Mouse (Mus musculus): Measurements from ENCODE around the gene Ubiad1. TPM values are rescaled to one million over a fixed set of nuclear protein-coding genes. Genes with fewer than 3 reads are reported as not detected.

The Ubiad1 gene
- total RNA-seq, 1 experiment from 2014 or later, result 10.4 TPM

DNA sequence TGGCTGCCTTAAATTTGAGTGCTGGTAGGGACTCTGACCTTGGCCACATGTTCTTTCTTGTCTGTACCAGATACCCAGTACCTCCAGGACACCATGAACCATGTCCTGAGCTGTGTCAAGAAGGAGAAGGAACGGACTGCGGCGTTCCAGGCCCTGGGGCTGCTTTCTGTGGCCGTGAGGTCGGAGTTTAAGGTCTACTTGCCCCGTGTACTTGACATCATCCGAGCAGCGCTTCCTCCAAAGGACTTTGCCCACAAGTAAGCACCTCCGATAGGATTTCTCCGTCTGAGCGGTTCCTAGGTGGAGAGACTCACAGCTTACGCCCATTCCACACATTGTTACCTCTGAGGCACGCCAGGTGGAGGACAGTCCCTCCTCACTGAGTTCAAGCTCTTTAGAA, 18.1 kb upstream of the Ubiad1 start:
- ATAC-seq (replicated peaks in 1 of 2; ENCODE audit: insufficient read depth in 1 of 2, low FRiP score in 2 of 2, low TSS enrichment in 1 of 2, low read depth in 1 of 2, poor library complexity in 2 of 2, severe bottlenecking in 2 of 2), result no peak

DNA sequence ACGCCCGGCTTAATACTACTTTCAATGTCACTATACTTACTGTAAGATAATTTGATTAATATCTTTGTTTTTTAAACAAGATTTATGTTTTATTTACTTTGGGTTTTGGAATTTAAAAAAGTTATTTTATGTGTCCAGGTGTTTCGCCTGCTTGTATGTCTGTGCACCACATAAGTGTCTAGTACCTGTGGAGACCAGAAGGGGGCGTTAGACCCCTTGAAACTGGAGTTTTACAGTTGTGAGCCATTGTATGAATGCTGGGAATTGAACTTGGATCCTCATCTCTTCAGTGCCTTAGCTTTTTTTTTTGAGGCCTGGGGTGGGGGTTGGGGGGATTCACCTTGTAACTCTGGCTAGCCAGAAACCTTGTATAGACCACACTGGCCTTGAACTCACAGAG, 17.2 kb upstream of the Ubiad1 start:
- no peak for ATAC-seq (replicated peaks in 1 of 2; ENCODE audit: insufficient read depth in 1 of 2, low FRiP score in 2 of 2, low TSS enrichment in 1 of 2, low read depth in 1 of 2, poor library complexity in 2 of 2, severe bottlenecking in 2 of 2)

DNA sequence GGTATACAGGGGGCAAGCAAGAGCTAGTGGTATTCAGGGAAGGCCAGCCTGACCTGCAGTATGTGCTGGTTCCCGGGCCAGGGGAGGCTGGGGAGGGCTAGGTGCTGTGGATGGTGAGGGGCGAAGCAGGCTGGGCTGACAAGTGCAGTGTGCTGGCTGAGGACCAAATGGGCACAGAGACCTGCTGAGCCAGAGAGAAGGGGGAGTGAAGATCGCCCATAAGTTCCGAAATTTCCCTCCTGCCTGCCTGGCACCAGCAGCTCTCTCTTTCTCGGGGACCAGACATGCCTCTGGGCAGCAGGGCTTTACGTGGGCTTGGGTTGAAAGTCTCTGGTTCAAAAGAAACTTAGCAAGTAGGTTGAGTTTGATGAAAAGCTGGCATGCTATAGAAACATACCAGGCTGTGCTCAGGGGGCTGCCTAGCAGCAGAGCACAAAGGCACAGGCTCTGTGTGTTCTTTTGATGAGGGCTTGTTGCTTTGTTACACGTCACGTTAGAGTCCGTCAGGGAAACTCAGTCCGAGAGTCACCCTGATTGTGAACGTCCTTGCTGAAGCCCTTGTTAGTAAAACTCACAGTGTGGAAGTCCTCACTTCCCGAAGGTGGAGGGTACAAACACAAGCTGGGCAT, 16.2 kb upstream of the Ubiad1 start:
- ATAC-seq (replicated peaks in 1 of 2; ENCODE audit: insufficient read depth in 1 of 2, low FRiP score in 2 of 2, low TSS enrichment in 1 of 2, low read depth in 1 of 2, poor library complexity in 2 of 2, severe bottlenecking in 2 of 2), result no peak

DNA sequence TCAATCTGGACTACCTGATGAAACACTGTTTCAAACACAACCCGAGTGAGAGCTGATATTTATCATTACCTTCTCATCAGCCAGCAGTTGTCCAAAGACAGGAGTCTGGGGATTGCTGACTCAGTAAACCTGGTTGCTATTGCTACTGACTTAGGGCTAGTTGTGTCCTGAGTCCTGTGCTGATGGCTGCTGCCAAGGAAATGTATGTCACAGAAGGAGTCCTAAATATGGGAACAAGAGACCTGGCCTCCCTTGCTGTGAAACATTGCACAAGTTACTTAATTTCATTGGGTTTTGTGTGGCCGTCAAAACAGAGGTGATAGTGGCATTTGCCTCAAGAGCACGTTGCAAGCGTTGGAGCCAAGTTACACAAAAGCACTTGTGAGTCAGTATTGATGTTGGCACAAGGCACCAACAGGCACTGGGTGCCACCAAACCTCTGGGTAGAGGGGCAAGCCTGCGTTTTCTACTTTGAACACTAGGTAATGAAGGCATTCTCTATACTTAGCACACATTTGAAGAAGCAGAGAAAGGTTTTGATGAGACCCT, 11.0 kb upstream of the Ubiad1 start:
- no peak for ATAC-seq (replicated peaks in 1 of 2; ENCODE audit: insufficient read depth in 1 of 2, low FRiP score in 2 of 2, low TSS enrichment in 1 of 2, low read depth in 1 of 2, poor library complexity in 2 of 2, severe bottlenecking in 2 of 2)

DNA sequence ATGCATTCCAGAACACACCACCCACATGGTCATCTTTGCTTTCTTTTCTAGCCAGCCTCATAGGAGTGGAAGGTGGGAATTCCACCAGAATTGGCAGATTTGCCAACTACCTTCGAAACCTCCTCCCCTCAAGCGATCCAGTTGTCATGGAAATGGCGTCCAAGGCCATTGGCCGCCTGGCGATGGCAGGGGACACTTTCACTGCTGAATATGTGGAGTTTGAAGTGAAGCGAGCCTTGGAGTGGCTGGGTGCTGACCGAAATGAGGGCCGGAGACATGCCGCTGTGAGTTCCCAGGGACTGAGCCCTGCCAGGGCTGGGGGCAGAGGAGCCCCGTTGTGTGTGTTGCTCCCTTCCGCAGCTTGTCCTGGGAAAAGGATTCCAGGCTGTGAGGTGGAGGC, 9.1 kb upstream of the Ubiad1 start:
- ATAC-seq (replicated peaks in 1 of 2; ENCODE audit: insufficient read depth in 1 of 2, low FRiP score in 2 of 2, low TSS enrichment in 1 of 2, low read depth in 1 of 2, poor library complexity in 2 of 2, severe bottlenecking in 2 of 2), result no peak

DNA sequence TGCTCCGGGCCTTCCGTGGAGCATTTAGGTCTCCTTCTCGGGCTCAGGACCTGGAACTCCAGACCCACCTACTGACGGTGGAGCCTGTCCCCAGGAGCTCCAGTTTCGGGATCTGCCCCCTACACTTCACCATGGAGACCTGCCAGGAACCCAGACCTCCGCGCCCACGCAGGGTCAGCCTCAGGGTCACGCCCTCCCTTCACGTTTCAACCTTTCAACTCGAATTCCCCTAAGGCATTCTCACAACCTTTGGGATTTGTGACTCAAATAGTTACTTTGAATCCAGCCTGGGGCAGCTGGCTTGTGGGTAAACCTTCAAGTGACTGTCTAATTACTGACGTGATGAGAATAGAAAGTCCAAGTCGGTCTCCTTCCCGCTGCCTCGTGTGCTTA, 4.3 kb upstream of the Ubiad1 start:
- no peak for ATAC-seq (replicated peaks in 1 of 2; ENCODE audit: insufficient read depth in 1 of 2, low FRiP score in 2 of 2, low TSS enrichment in 1 of 2, low read depth in 1 of 2, poor library complexity in 2 of 2, severe bottlenecking in 2 of 2)

DNA sequence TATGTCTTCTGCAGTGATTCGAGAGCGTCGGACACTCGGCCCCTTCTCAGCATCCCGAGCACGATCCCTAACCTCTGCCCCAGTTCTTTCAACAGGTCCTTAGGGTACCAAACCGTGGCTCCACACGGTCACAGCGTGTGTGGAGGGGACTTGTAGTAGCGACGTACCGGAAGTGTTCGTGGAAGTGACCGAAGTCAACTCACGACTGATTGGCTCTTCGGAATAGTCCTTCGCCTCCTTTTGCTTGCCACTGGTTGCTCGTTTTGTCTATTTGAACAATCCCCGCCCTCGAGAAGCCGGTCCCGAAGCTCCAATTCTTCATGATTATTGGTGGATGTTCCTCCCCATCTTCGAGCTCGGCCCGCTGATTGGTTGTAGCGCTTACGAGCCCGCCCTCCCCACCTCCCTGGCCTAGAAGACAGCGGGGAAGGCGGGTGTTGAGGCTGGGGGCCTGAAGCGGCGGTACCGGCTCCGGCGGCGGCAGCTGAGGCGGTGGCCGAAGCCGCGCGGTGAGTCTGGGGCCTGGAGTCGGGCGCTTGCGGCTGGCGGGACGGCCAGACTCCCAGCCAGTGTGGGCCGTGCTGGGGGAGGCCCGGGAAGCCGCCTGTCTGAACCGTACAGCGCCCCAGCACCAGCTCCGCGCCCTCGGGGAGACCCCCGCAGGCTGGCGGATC, 3.7 kb upstream of the Ubiad1 start, which contains the start of gene Mtor:
Gene Mtor, plus strand, starts transcription at position 433 of the 674 bp plus-strand sequence.
- peak; percentile 94 for ATAC-seq (replicated peaks in 1 of 2; ENCODE audit: insufficient read depth in 1 of 2, low FRiP score in 2 of 2, low TSS enrichment in 1 of 2, low read depth in 1 of 2, poor library complexity in 2 of 2, severe bottlenecking in 2 of 2)

DNA sequence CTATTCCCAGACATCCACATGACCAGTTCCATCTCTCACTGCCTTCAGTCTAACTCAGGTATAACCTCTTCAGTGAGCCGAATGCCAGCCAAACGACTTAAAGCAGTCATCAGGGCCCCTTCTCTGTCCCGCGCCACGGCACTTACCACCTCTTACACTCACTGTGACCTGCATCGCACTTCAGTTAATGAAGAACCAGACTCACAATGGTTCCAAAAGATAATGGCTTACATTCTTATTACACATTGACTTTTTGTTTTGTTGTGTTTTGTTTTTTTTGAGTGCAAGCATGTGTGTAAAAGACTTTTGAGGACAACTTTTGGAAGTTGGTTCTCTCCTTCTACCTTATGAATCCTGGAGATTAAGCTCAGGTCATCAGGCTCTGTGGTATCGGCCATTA, 2.0 kb downstream of the Ubiad1 start:
- no peak for ATAC-seq (replicated peaks in 1 of 2; ENCODE audit: insufficient read depth in 1 of 2, low FRiP score in 2 of 2, low TSS enrichment in 1 of 2, low read depth in 1 of 2, poor library complexity in 2 of 2, severe bottlenecking in 2 of 2)

DNA sequence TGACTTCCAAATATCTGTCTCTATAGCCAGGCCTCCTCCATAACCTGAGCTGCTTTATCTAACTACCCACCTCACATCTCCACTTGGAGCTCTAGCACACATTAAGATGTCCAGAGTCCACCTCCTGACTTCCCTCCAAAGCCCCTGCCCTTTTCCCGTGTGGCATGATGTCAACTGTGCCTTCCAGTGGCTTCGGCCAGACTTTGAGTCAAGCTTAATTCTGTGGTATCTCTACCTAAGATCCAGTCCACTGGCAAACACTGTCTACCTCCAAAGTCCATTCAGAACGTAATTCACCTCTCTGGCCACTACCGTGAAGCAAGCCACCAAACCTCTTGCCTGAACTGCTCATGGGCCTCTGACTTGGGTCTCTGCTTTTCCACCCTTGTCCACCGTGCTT, 2.6 kb downstream of the Ubiad1 start:
- no peak for ATAC-seq (replicated peaks in 1 of 2; ENCODE audit: insufficient read depth in 1 of 2, low FRiP score in 2 of 2, low TSS enrichment in 1 of 2, low read depth in 1 of 2, poor library complexity in 2 of 2, severe bottlenecking in 2 of 2)

DNA sequence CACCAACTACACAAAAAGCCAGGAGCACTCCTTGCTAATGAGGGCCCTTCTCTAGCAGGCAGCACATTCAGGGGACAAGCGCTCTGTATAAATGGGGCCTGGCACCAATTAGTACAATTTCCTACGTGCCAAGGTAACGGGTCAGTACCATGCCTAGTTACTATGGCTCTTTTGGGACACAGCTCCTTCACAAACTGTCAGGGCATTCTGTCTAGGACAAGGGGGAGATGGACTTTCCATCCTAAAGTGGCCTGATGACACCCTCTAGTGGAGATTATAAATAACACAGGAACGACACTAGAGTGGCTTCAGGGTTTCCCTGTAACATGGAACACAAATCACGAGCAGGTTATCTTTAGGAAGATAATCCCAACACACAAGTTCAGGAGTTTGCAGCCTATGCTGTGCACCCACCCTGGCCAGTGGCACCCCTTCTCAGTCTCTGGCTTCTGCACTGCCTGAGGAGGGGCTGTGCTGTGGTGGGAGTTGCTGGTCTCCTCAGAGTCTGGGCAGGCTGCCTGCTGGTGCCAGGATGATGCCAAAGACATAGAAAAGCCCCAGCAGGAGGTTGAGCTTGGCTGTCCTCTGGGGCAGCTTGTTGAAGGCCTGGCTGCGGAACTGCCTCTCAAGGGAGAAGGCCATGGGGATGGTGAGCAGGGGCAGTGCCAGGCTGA, 8.8 kb downstream of the Ubiad1 start:
- ATAC-seq (replicated peaks in 1 of 2; ENCODE audit: insufficient read depth in 1 of 2, low FRiP score in 2 of 2, low TSS enrichment in 1 of 2, low read depth in 1 of 2, poor library complexity in 2 of 2, severe bottlenecking in 2 of 2), result no peak

DNA sequence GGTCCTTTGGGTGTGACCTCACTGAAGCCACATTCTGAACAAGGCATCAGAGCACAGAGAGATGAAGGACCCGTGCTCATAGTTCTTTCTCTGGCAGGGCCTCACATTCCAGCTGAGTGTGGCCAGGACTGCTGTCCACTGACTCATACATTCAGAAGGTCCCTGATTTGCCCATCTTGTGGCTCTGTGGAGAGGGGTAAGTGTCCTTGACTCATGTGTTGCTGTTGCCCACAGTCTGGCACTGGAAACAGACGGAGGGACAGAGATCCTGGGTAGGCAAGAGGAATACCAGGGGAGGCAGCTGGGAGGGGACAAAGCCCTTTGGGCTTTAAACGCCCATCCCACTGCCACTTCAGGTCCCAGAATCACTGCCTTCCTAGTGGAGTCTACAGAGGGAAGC, 9.5 kb downstream of the Ubiad1 start:
- ATAC-seq (replicated peaks in 1 of 2; ENCODE audit: insufficient read depth in 1 of 2, low FRiP score in 2 of 2, low TSS enrichment in 1 of 2, low read depth in 1 of 2, poor library complexity in 2 of 2, severe bottlenecking in 2 of 2), result no peak

DNA sequence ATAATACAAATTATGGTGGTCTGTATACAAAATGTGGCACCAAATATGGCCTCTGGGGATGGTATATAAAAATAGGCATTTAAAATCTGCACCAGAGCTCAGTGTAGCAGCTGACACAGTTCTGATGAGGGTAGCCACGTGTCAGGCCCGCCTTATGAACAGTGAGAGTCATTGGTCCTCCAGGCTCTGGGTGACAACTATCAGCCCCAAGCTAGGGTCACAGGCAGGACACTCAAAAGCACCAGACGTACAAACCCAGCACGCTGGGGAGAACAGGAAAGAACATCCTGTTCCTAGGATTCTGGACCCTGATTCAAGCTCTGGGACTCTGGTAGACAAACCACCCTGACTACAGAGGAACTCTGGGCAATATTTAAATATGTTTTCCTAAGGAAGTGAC, 10.0 kb downstream of the Ubiad1 start:
- no peak for ATAC-seq (replicated peaks in 1 of 2; ENCODE audit: insufficient read depth in 1 of 2, low FRiP score in 2 of 2, low TSS enrichment in 1 of 2, low read depth in 1 of 2, poor library complexity in 2 of 2, severe bottlenecking in 2 of 2)

DNA sequence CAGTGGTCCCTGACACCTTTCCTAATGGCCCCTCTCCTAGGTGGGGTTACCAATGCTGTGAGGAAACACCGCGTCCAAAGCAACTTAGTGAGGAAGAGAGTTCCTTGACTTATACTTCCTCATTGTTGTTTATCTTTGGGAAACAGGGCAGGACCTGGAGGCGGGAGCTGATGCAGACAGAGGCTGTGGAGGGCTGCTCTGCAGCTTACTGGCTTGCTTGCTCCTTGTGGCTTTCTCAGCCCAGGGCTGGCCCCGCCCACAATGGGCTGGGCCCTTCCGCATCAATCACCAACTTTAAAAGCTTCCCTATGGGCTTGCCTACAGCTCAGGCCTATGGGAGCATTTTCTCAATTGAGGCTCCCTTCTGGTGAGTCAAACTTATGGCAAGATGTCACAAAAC, 10.8 kb downstream of the Ubiad1 start:
- no peak for ATAC-seq (replicated peaks in 1 of 2; ENCODE audit: insufficient read depth in 1 of 2, low FRiP score in 2 of 2, low TSS enrichment in 1 of 2, low read depth in 1 of 2, poor library complexity in 2 of 2, severe bottlenecking in 2 of 2)

DNA sequence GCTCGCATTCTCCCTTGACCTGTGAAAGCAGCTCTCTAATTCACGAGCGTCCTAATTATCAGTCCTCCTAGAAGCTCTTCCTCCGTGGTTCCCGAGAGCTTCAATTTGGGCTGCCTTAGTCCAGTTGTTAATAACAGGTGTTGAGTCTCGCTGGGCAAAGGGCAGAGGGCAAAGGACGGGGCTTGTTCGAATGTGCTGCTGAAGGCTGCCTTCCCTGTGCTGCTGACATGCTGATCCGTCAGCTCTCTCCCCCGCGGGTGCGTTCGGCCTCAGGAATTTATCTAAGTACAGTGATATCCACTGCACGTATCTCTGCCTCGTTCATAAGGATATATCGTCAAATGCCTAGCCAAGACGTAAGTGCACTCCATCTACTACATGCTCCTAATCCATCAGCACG, 11.2 kb downstream of the Ubiad1 start:
- no peak for ATAC-seq (replicated peaks in 1 of 2; ENCODE audit: insufficient read depth in 1 of 2, low FRiP score in 2 of 2, low TSS enrichment in 1 of 2, low read depth in 1 of 2, poor library complexity in 2 of 2, severe bottlenecking in 2 of 2)

DNA sequence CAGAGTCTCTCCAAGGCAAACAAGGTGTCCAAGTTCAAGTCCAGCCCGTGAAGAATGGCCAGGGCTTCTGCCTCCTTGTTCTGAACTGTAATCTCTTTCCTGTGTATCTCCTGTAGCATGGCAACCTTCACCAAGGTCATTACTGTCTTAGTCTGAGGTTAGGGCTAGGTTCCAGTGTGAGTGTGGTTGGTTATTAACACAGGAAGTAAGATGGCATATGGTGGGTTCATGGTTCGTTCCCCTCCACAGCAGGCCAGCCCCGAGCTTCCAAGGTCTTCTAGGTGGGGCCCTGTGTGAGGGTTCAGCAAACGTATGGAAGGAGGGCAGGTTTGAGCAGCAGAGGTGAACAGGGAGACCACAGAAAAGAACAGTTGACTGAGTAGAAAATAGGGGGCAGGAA, 12.1 kb downstream of the Ubiad1 start:
- no peak for ATAC-seq (replicated peaks in 1 of 2; ENCODE audit: insufficient read depth in 1 of 2, low FRiP score in 2 of 2, low TSS enrichment in 1 of 2, low read depth in 1 of 2, poor library complexity in 2 of 2, severe bottlenecking in 2 of 2)

DNA sequence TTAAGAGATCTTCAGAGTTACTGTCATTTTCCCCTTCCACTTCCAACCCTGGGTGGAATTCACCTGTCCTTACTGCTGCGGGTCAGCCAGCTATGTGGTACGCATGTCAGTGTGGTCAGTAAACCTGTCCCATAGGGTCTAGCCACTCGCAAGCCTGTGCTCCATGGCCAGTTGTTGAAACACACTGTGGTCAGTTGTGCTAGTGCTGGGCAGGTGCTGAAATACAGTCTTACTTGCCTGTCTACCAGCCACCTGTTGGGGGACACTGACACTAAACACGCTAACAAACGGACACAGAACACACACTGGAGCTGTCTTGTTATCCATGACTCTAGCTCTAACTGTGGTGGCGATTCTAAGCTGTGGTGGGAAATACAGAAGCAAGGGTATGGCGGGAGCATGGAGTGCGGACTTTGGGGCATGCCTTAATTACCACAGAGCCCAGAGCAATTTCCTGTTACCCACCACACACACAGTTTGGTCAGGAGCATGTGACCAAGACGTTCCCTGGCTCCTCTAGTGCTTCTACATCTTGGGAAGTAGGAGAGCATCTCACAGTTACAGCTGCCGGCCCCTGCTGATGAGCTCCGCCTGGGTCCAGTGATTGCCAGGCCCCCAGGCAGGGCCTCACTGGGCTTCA, 13.6 kb downstream of the Ubiad1 start:
- peak; percentile 31 to 43 for ATAC-seq (replicated peaks in 1 of 2; ENCODE audit: insufficient read depth in 1 of 2, low FRiP score in 2 of 2, low TSS enrichment in 1 of 2, low read depth in 1 of 2, poor library complexity in 2 of 2, severe bottlenecking in 2 of 2)

DNA sequence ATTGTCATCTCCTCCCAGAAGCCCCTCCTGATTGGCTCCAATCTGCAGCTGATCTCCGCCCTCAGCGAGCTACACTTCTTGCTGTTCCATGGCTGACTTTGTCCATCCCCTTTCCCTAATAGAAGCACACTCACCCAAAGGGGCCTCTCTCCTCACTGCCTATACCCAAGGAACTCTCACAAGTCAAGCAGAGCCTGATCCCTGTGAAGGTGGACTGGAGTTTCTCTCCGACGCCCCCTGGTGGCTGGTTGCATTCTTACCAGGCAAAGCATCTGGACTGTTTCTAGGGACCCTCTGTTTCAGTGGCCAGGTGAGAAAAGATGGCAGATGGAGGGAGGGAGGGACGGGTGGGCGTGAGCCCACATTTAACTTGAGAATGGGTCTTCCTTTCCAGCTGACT, 14.9 kb downstream of the Ubiad1 start:
- ATAC-seq (replicated peaks in 1 of 2; ENCODE audit: insufficient read depth in 1 of 2, low FRiP score in 2 of 2, low TSS enrichment in 1 of 2, low read depth in 1 of 2, poor library complexity in 2 of 2, severe bottlenecking in 2 of 2), result peak; percentile 44 to 50; a peak in 3 of 4 replicates

DNA sequence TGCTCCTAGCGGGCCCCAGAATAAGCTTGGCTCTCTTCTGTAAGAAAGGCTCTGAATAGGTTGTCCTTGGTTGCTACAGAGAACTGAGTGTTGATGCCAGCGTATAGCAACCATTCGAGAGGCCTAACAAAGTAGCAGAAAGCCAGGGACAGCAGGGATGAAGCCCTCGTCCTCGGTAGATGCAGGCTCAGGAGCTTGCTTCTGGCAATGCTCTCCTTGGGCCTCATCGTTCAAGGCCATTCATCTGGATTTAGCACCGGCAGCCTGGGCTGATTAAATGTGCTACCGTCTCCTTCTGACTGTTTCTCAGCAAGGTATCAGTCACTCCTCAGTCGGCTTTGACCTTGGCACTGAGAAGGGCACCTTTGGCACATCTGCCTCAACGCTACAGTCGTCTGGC, 15.4 kb downstream of the Ubiad1 start:
- ATAC-seq (replicated peaks in 1 of 2; ENCODE audit: insufficient read depth in 1 of 2, low FRiP score in 2 of 2, low TSS enrichment in 1 of 2, low read depth in 1 of 2, poor library complexity in 2 of 2, severe bottlenecking in 2 of 2), result no peak
